ENCODE assay signal across 8 mouse cellular contexts in genomic region chr10:7832171-7832676, GRCm38 (mm10). TPM values are rescaled to one million over a fixed set of nuclear protein-coding genes. Genes with fewer than 3 reads are reported as not detected.
DNase-seq lines count a peak whose midpoint lies in the region; ATAC-seq and TF ChIP-seq lines count a peak whose summit lies in the region.

Gene Zc3h12d, plus strand, starts transcription at chr10:7832470.

- ATAC-seq in heart, embryonic 15.5 days (replicated peaks; ENCODE audit: insufficient number of reproducible peaks, insufficient read depth, low FRiP score, low read depth): peak; percentile 66
- peak; percentile 82 for ATAC-seq in kidney, postnatal 0 days (replicated peaks; ENCODE audit: low FRiP score, low read depth)

- TF ChIP-seq CTCF in kidney, postnatal 0 days (IDR thresholded peaks at IDR 0.05; ENCODE audit: low read depth): no peak

- intact Hi-C loops in left cerebral cortex, postnatal 10 days (cut with DNase I): no loop called here

- no peaks in the 10 kb centered on the region for H3K36me3 ChIP-seq in heart, embryonic 15.5 days
- no peaks in the 10 kb centered on the region for H3K36me3 ChIP-seq in kidney, postnatal 0 days (ENCODE audit: insufficient read depth, low read length)

- 3% methylated on average over 15 of the region's 15 CpGs for WGBS in heart, embryonic 15.5 days
- under 1% methylated on average over 15 of the region's 15 CpGs for WGBS in kidney, postnatal 0 days

- peak within 1 kb of the TSS; percentile 37 for H3K4me3 ChIP-seq in brown adipose tissue, adult 24 weeks (ENCODE audit: insufficient read depth, low read depth, low read length)
- peak within 1 kb of the TSS; percentile 41 for H3K4me3 ChIP-seq in heart, embryonic 15.5 days
- H3K4me3 ChIP-seq in kidney, postnatal 0 days (replicated peaks; ENCODE audit: low read depth, low read length): peak within 1 kb of the TSS; percentile 23

- peak; percentile 57 to 63 for DNase-seq in CD8-positive naive resting alpha-beta T cell, adult 2 months (ENCODE audit: low read depth in 2 of 2, low spot score in 2 of 2)
- peak; percentile 54 for DNase-seq in kidney, postnatal 0 days (ENCODE audit: low spot score)
- peak; percentile 60 for DNase-seq in lung, postnatal 25 days (ENCODE audit: low spot score)
- peak; percentile 39 for DNase-seq in spleen, adult 12 weeks (ENCODE audit: low spot score)
- no peak for DNase-seq in left cerebral cortex, postnatal 10 days (ENCODE audit: extremely low spot score in 1 of 2, low spot score in 2 of 2)
- no peak for DNase-seq in cerebellum, adult 11 months

- peak within 1 kb of the TSS; percentile 71 for H3K4me2 ChIP-seq in heart, embryonic 15.5 days
- peak within 1 kb of the TSS; percentile 60 for H3K4me2 ChIP-seq in kidney, postnatal 0 days (ENCODE audit: low read length)

- H3K9ac ChIP-seq in heart, embryonic 15.5 days: peak within 1 kb of the TSS; percentile 46
- 0 out of 2 replicates have a peak within 1 kb of the TSS, but pooled peaks have one; percentile 5 for H3K9ac ChIP-seq in kidney, postnatal 0 days (ENCODE audit: low read depth, low read length)

- no peaks in the 10 kb centered on the region for H3K9me3 ChIP-seq in heart, embryonic 15.5 days (replicated peaks)
- no peaks in the 10 kb centered on the region for H3K9me3 ChIP-seq in kidney, postnatal 0 days (replicated peaks; ENCODE audit: low read length)

- 0 out of 2 replicates have a peak, but pooled peaks cover 3% of the 10 kb centered on the region for H3K27me3 ChIP-seq in heart, embryonic 15.5 days
- no peaks in the 10 kb centered on the region for H3K27me3 ChIP-seq in kidney, postnatal 0 days (ENCODE audit: insufficient read depth, low read length)

- peaks cover 6% of the 10 kb centered on the region for H3K4me1 ChIP-seq in brown adipose tissue, adult 24 weeks (ENCODE audit: control insufficient read depth, insufficient read depth, insufficient read length, low read length)
- H3K4me1 ChIP-seq in heart, embryonic 15.5 days (replicated peaks): peaks cover 13% of the 10 kb centered on the region
- H3K4me1 ChIP-seq in kidney, postnatal 0 days (replicated peaks; ENCODE audit: insufficient read depth, low read length): peaks cover 6% of the 10 kb centered on the region; the same call in 1 of the 2 replicates

- H3K27ac ChIP-seq in brown adipose tissue, adult 24 weeks (replicated peaks; ENCODE audit: low read depth, low read length): peak within 1 kb of the TSS; percentile 39
- H3K27ac ChIP-seq in heart, embryonic 15.5 days: peak within 1 kb of the TSS; percentile 37
- H3K27ac ChIP-seq in kidney, postnatal 0 days: 0 out of 2 replicates have a peak within 1 kb of the TSS, but pooled peaks have one; percentile 16

RNA-seq across cellular contexts. Expression of gene Zc3h12d, which starts in this region (rescaled TPM):
- polyA plus RNA-seq in brown adipose tissue, adult 24 weeks (2012; ENCODE audit: insufficient read depth, insufficient read length, missing spikeins): 0.29 and 0.32 TPM in 2 replicates
- polyA plus RNA-seq in heart, embryonic 15.5 days (2015; fragmentation: Nextera tagmentation; extraction: Ambion mirVana): 0.20 and 0.36 TPM in 2 replicates
- 0.29 TPM in 2 replicates for polyA plus RNA-seq in kidney, postnatal 0 days (2015; fragmentation: Nextera tagmentation; extraction: Ambion mirVana)
- under 1 TPM; 0.14 to 0.28 TPM for total RNA-seq in left cerebral cortex, postnatal 10 days (2021)

Comparison
In these comparisons a context has a peak if more than half of its experiments do, and no peak if none do; other contexts are left out.
1. Peak in ATAC-seq, H3K4me3 ChIP-seq, H3K27ac ChIP-seq, H3K9ac ChIP-seq and H3K4me2 ChIP-seq in heart, embryonic 15.5 days; RNA of the gene not detected or under 1 TPM.
2. Peak in DNase-seq, ATAC-seq, H3K4me3 ChIP-seq, H3K27ac ChIP-seq, H3K9ac ChIP-seq and H3K4me2 ChIP-seq in kidney, postnatal 0 days; RNA of the gene not detected or under 1 TPM.
3. DNase-seq: peak in CD8-positive naive resting alpha-beta T cell, adult 2 months (2 of 2), lung, postnatal 25 days (single experiment) and spleen, adult 12 weeks (single experiment); none in left cerebral cortex, postnatal 10 days (0 of 2) and cerebellum, adult 11 months (single experiment).
4. Peak in every context shown above with its lines, with median percentiles within 50 percentile points of each other: H3K27ac ChIP-seq and H3K4me3 ChIP-seq.